Mouse (Mus musculus) ovary, postnatal 14 days (tissue): Measurements from ENCODE around the gene Ankrd66.

Experiments used
- DNase-seq: peaks from one replicate; pipeline ENCODE4 v3.0.0; 2022; ENCODE audit warnings: low spot score

The Ankrd66 gene

GRCm38 (mm10) chr17:43543539-43543938 is at the start of gene Ankrd66:
TSS of gene Ankrd66 (minus strand) at chr17:43543639.
- DNase-seq, result no peak

DNA sequence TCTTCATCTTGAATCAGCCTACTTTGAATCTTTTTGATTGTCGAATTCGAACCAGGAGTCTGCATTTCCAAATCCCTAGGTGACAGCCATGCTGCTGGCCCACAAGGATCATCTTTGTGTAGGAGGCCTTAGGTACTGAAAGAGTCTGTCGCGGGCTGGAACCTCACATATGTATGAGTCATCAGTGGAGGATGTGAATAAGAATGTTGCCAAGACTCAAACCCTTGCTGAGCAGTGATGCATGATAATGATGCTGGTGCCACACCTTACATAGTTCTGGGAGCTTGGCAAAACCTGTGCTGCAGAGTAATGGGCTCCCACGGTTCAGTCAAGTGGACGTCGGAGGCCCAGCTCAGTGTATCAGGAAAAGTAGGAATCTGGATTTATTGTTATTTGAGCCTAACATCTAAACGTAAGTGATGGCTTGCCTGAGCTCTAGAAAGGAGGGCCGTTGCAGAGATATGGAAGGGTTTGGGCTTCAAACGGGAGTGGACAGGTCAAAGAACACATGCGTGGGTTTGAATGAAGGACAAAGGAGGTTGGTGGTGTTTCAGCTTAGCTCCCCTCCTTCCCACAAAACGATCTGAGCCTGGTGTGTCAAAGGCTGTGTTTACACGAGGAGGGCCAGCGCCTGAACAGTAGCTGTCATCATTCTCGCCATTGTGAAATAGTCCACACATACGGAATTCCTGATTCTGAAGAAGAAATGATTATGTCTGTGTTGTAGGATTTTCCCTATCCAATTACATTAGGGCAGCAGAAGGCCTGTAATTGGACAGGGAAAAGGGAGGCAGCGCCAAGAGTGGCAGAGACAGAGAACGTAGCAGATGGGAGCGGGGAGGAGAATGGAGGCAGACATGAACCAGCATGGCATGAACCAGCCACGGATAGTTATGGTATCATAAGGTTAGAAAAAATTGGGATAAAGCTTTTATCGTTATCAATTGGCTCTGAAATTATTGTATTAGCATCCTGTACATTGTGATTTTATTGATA is 49.2 kb upstream of the Ankrd66 start:
- DNase-seq, result no peak

DNA sequence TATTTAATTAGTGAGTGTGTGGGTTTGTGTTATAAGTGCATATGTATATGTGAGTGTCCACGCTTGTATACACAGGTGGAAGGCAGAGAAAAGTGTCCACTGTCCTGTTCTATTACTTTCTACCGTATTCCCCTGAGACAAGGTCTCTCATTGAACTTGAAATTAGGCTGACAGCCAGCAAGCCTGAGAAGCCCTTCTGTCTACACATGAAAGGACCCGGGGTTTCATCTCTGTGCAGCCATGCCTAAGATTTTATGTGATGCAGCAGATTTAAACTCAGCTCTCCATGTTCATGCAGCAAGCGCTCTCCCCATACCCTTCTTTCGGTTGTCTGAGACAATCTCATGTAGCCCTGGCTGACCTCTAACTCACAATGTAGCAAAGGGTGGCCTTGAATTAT is 47.1 kb upstream of the Ankrd66 start:
- no peak for DNase-seq

- DNase-seq, result no peak
Observed at GRCm38 (mm10) chr17:43589750-43590149, 46.3 kb upstream of the Ankrd66 start.

DNA sequence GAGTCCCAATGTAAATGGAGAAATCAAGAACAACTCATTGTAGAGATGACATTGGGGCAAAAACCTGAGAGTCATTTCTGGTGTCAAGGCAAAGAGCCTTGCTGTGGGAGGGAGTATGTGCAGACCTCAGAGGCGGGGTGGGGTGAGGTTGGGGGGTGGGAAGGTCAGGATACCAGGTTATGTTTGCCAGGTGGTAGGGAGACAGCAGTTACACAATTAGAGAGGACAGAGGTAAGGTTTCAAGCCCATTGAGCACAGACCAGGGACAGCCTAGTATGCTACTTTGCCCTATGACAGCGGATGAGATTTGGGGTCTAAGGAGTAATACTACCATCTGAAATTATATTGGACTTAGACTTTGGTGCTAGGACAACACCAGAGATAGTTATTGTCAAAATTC is 43.8 kb upstream of the Ankrd66 start:
- DNase-seq, result no peak

- DNase-seq, result no peak
Observed at GRCm38 (mm10) chr17:43584771-43585170, 41.3 kb upstream of the Ankrd66 start.

DNA sequence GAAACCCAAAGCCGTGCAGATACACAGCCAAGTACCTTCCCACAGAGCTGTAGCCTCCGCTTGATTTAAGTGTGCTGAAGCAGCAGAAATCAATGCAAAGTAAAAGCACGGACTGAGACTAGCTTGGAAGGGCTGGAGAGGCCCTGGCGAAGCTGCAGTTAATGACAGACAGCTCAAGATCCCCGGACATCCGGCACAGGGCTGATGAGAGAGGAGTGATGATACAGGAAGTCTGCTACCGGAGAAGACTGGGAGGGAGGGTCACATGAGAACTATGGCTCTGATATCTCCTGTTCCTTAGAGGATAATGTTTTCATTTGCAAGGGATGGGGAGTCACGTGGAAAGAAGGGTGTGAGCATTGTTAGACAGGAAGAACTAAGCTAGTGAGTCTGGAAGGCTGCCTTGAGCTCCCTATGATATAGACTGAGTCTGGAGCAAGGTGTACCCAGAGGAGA is 37.6 kb upstream of the Ankrd66 start:
- peak; percentile 12 for DNase-seq

GRCm38 (mm10) chr17:43580456-43580855 is 37.0 kb upstream of the Ankrd66 start:
- no peak for DNase-seq

- no peak for DNase-seq
Observed at GRCm38 (mm10) chr17:43573624-43574073, 30.2 kb upstream of the Ankrd66 start.

GRCm38 (mm10) chr17:43569287-43569686 is 25.8 kb upstream of the Ankrd66 start:
- DNase-seq, result no peak

- DNase-seq, result peak; percentile 22
Observed at GRCm38 (mm10) chr17:43567992-43568888, 24.8 kb upstream of the Ankrd66 start, which contains the start of gene Pla2g7. TSS of gene Pla2g7 (plus strand) at chr17:43568098.

GRCm38 (mm10) chr17:43567593-43567991 is 24.2 kb upstream of the Ankrd66 start:
- DNase-seq, result no peak

DNA sequence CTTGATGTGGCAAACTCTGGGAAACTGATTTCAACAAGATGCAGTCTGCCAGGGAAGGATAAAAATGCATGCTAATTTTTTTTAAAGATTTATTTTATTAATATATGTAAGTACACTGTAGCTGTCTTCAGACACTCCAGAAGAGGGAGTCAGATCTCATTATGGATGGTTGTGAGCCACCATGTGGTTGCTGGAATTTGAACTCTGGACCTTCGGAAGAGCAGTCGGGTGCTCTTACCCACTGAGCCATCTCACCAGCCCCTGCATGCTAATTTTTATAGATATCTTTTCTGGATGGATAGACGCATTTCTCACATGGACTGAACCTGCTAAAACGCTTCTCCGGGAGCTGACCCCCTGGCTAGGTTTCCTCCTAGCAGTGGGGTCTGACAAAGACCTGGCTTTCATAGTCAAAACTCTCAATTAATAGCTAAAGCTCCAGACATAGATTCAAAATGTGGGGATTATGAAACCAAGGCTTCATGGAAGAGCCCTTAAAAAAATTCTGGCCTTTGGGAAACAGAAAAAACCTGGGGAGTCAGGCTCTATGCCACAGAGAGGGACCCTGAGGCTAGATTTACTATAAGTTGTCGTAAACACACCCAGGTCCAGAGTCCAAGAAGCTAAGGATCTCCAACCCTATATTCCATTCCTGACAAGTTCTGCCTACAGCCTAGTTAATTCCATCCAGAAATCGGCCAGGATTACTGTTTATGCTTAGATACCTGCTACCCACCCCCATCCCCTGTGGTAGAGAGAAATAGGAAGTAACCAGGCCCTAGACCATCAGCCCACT is 20.0 kb upstream of the Ankrd66 start:
- no peak for DNase-seq

GRCm38 (mm10) chr17:43558678-43559077 is 15.2 kb upstream of the Ankrd66 start:
- DNase-seq, result no peak

GRCm38 (mm10) chr17:43557541-43558090 is 14.2 kb upstream of the Ankrd66 start:
- DNase-seq, result peak; percentile 9

GRCm38 (mm10) chr17:43557104-43557503 is 13.7 kb upstream of the Ankrd66 start:
- no peak for DNase-seq

DNA sequence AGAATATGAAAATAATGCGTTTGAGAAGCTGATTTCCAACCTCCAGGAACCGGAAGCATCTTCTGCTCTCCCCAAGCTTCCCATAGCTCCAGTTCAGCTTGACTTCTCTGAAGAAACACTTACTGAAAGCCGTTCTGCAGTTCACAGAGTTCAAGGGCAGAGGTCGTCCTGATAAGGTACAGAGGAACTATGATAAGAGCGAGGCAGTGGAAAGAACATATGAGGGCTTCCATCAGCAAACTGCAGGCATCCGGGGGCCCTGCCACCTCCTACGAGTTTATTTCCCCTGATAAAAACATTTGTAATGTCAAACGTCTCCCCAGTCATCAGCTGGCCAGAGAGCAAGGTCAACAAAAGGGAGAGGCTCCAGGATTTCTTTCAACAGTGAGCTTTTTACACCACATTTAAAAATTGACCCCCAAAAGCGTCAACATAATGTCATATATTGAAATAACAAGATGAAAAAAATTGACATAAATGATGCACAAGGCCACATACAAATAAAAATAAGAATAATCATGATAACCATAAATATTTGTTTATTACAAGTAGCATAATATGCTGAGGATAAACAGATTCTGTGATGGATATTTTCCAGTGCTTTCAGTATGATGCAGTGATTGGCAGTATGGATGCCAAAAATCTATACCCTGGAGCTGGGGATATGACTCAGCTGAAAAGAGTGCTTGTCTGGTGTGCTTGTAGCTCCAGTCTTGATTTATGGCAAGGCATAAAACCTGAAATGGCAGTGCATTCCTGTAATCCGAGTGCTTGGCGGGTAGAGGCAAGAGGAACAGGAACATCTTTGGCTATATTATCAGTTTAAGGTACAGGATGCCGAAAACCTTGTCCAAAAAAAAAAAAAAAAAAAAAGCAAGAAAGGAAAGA is 11.3 kb upstream of the Ankrd66 start:
- DNase-seq, result no peak

DNA sequence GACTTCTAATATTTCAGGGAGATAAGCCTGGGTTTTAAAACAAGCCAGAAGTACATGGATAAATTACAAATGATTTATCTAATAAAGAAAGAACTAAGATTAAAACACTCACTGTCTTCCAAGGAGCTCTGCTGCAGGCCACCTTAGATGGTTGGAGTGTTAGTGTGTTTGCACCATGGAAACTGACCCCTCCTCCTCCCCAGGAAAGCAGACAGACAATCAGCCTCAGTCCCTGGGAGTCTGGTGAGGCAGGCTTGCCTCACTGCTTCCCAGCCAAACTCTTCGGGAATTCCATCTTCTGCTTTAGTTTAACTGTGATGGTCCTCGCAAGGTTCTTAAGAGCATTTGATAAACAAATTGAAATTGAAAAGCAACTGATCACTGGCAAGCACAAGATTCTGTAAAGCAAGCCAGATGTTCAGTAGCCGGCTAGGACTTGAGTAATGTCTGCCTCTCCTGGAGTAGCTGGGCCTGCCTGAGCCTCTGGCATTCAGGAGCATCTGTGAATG is 7.7 kb upstream of the Ankrd66 start:
- DNase-seq, result no peak

GRCm38 (mm10) chr17:43544040-43544439 is 601 bp upstream of the Ankrd66 start:
- no peak for DNase-seq

- DNase-seq, result no peak
Observed at GRCm38 (mm10) chr17:43538767-43539166, 4.7 kb downstream of the Ankrd66 start.
